Mouse (Mus musculus) liver, adult 2 months (tissue): ENCODE measurements at regions not wholly inside any gene's neighbourhood (a gene's known extent, or its start where the extent isn't known, plus 50 kb on each side); places are given as distances from the start of the nearest gene placed in this dataset.

Source experiments
- DNase-seq: peaks from one replicate; pipeline ENCODE4 v3.0.0-alpha.2; 2011; ENCODE audit warnings: low read depth, low spot score; ENCODE audit errors: extremely low read depth
- H3K27ac ChIP-seq: fragments of 200-500 bp; replicated peaks from 2 replicates; pipeline ENCODE4 v1.5.1; 2012; ENCODE audit warnings: low read depth, mild to moderate bottlenecking, control low read depth, inconsistent platforms, low read length; ENCODE audit not compliant: insufficient read depth
- H3K27me3 ChIP-seq: fragments of 200-500 bp; 2 replicates; pipeline ENCODE4 v1.6.1; 2012; ENCODE audit warnings: mild to moderate bottlenecking, moderate library complexity, low read length, inconsistent platforms; ENCODE audit not compliant: control insufficient read depth, insufficient read depth
- H3K36me3 ChIP-seq: fragments of 200-500 bp; 2 replicates; pipeline ENCODE4 v1.6.1; 2012; ENCODE audit warnings: low read length, inconsistent platforms; ENCODE audit not compliant: control insufficient read depth, insufficient read depth
- H3K4me1 ChIP-seq: fragments of 200-500 bp; 2 replicates; pipeline ENCODE4 v1.6.1; 2011; ENCODE audit warnings: low read length; ENCODE audit not compliant: control insufficient read depth, insufficient read depth
- H3K4me3 ChIP-seq: fragments of 200-500 bp; 2 replicates; pipeline ENCODE4 v1.5.1; 2011; ENCODE audit warnings: low read depth, mild to moderate bottlenecking, control low read depth, low read length, moderate library complexity; ENCODE audit not compliant: insufficient read depth
- H3K79me2 ChIP-seq: fragments of 200-500 bp; 2 replicates; pipeline ENCODE4 v1.6.1; 2012; ENCODE audit warnings: inconsistent platforms, mild to moderate bottlenecking, low read length, moderate library complexity; ENCODE audit not compliant: control insufficient read depth, insufficient read depth
- H3K9ac ChIP-seq: fragments of 200-500 bp; 2 replicates; pipeline ENCODE4 v1.6.1; 2012; ENCODE audit warnings: low read depth, mild to moderate bottlenecking, control low read depth, inconsistent platforms, low read length
- CTCF ChIP-seq: fragments of 200-500 bp; IDR thresholded peaks from 2 replicates; pipeline ENCODE4 v1.5.1; 2011; ENCODE audit warnings: low read depth, low read length, control low read depth
- POLR2A ChIP-seq: fragments of 200-500 bp; IDR thresholded peaks from 2 replicates; pipeline ENCODE4 v1.6.1; 2011; ENCODE audit warnings: low read length, control low read depth; ENCODE audit not compliant: insufficient read depth; ENCODE audit errors: extremely low read depth
- whole genome bisulfite sequencing: fragments of 180-500 bp; shearing (Covaris S2); methylation state at CpG from one replicate; pipeline ENCODE4 v1.1.7; 2018; 5-methylcytosine and 5-hydroxymethylcytosine counted together

- TF ChIP-seq CTCF, result no peak
- Histone ChIP-seq H3K36me3 (no peaks in the 10 kb centered on the region), H3K27me3 (no peaks in the 10 kb centered on the region), H3K27ac (no peak overlapping the region), H3K9ac (no peak overlapping the region), H3K4me3 (no peak overlapping the region), H3K4me1 (peaks cover 12% of the 10 kb centered on the region), H3K79me2 (no peaks in the 10 kb centered on the region)
- DNase-seq, result no peak
- 92% methylated on average over 5 of the region's 5 CpGs for WGBS
These were observed 106.7 kb upstream of the Tle3 start for GRCm38 (mm10) chr9:61265466-61265865.

- peak; percentile 78 for DNase-seq
- TF ChIP-seq CTCF (no peak), POLR2A (no peak)
- WGBS, result 32% methylated on average over 6 of the region's 6 CpGs
- Histone ChIP-seq H3K9ac (no peak overlapping the region), H3K79me2 (no peaks in the 10 kb centered on the region), H3K27me3 (no peaks in the 10 kb centered on the region), H3K36me3 (no peaks in the 10 kb centered on the region), H3K27ac (no peak overlapping the region), H3K4me1 (peaks cover 12% of the 10 kb centered on the region), H3K4me3 (no peak overlapping the region)
These were observed 105.2 kb upstream of the Tle3 start for GRCm38 (mm10) chr9:61266992-61267391.

GRCm38 (mm10) chr9:61267541-61267940 is 104.6 kb upstream of the Tle3 start:
- H3K27me3 ChIP-seq, result 0 out of 2 replicates have a peak, but pooled peaks cover 3% of the 10 kb centered on the region
- H3K79me2 ChIP-seq, result no peaks in the 10 kb centered on the region
- no peak overlapping the region for H3K9ac ChIP-seq
- DNase-seq, result no peak
- WGBS, result 62% methylated on average over 4 of the region's 4 CpGs
- H3K27ac ChIP-seq, result no peak overlapping the region
- peaks cover 12% of the 10 kb centered on the region for H3K4me1 ChIP-seq
- H3K36me3 ChIP-seq, result no peaks in the 10 kb centered on the region
- H3K4me3 ChIP-seq, result no peak overlapping the region
- TF ChIP-seq POLR2A (no peak), CTCF (no peak)

DNA sequence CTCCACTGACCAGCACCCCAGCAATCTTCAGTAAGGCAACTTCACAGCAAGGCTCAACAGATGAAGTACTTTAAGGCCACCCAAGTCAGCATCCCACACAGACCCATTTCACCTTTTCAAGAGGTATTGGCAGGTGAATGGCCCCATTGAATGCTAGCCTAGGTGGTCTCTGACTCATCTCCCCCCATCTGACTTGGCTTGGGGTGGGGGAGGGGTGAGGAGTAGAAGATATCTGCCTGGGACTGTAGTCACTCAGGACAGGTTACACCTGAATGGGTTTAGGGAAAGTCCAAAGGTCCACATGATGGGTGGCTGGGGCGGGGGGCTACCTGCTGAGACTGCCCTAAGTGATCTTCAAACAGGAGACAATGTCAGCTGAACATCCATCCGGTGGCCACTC is 104.0 kb upstream of the Tle3 start:
- H3K79me2 ChIP-seq, result no peaks in the 10 kb centered on the region
- H3K4me3 ChIP-seq, result no peak overlapping the region
- no peak for DNase-seq
- no peaks in the 10 kb centered on the region for H3K36me3 ChIP-seq
- 0 out of 2 replicates have a peak, but pooled peaks cover 6% of the 10 kb centered on the region for H3K27me3 ChIP-seq
- TF ChIP-seq POLR2A (no peak), CTCF (no peak)
- H3K9ac ChIP-seq, result no peak overlapping the region
- no peak overlapping the region for H3K27ac ChIP-seq
- 91% methylated on average over 2 of the region's 2 CpGs for WGBS
- H3K4me1 ChIP-seq, result peaks cover 12% of the 10 kb centered on the region

- WGBS, result 83% methylated on average over 2 of the region's 2 CpGs
- Histone ChIP-seq H3K9ac (no peak overlapping the region), H3K27me3 (0 out of 2 replicates have a peak, but pooled peaks cover 6% of the 10 kb centered on the region), H3K4me3 (no peak overlapping the region), H3K36me3 (no peaks in the 10 kb centered on the region), H3K79me2 (no peaks in the 10 kb centered on the region), H3K4me1 (peaks cover 12% of the 10 kb centered on the region), H3K27ac (no peak overlapping the region)
- no peak for DNase-seq
- TF ChIP-seq CTCF (no peak), POLR2A (no peak)
These were observed 103.5 kb upstream of the Tle3 start for GRCm38 (mm10) chr9:61268681-61269080.

- H3K4me1 ChIP-seq, result peaks cover 12% of the 10 kb centered on the region
- DNase-seq, result peak; percentile 95
- H3K36me3 ChIP-seq, result no peaks in the 10 kb centered on the region
- no peaks in the 10 kb centered on the region for H3K79me2 ChIP-seq
- TF ChIP-seq POLR2A (no peak), CTCF (no peak)
- H3K27me3 ChIP-seq, result peaks cover 6% of the 10 kb centered on the region; the same call in 1 of the 2 replicates
- H3K27ac ChIP-seq, result no peak overlapping the region
- no peak overlapping the region for H3K4me3 ChIP-seq
- WGBS, result 37% methylated on average over 5 of the region's 5 CpGs
- no peak overlapping the region for H3K9ac ChIP-seq
These were observed 102.9 kb upstream of the Tle3 start for GRCm38 (mm10) chr9:61269151-61269870.
